Mouse (Mus musculus) liver, adult 2 months (tissue): ENCODE measurements around the gene Frem2. TPM values are rescaled to one million over a fixed set of nuclear protein-coding genes. Genes with fewer than 3 reads are reported as not detected.

Experiments
- DNase-seq: peaks from one replicate; pipeline ENCODE4 v3.0.0-alpha.2; 2011; ENCODE audit warnings: low read depth, low spot score; ENCODE audit errors: extremely low read depth
- H3K27ac ChIP-seq: fragments of 200-500 bp; replicated peaks from 2 replicates; pipeline ENCODE4 v1.5.1; 2012; ENCODE audit warnings: low read depth, mild to moderate bottlenecking, control low read depth, inconsistent platforms, low read length; ENCODE audit not compliant: insufficient read depth
- H3K27me3 ChIP-seq: fragments of 200-500 bp; 2 replicates; pipeline ENCODE4 v1.6.1; 2012; ENCODE audit warnings: mild to moderate bottlenecking, moderate library complexity, low read length, inconsistent platforms; ENCODE audit not compliant: control insufficient read depth, insufficient read depth
- H3K36me3 ChIP-seq: fragments of 200-500 bp; 2 replicates; pipeline ENCODE4 v1.6.1; 2012; ENCODE audit warnings: low read length, inconsistent platforms; ENCODE audit not compliant: control insufficient read depth, insufficient read depth
- H3K4me1 ChIP-seq: fragments of 200-500 bp; 2 replicates; pipeline ENCODE4 v1.6.1; 2011; ENCODE audit warnings: low read length; ENCODE audit not compliant: control insufficient read depth, insufficient read depth
- H3K4me3 ChIP-seq: fragments of 200-500 bp; 2 replicates; pipeline ENCODE4 v1.5.1; 2011; ENCODE audit warnings: low read depth, mild to moderate bottlenecking, control low read depth, low read length, moderate library complexity; ENCODE audit not compliant: insufficient read depth
- H3K79me2 ChIP-seq: fragments of 200-500 bp; 2 replicates; pipeline ENCODE4 v1.6.1; 2012; ENCODE audit warnings: inconsistent platforms, mild to moderate bottlenecking, low read length, moderate library complexity; ENCODE audit not compliant: control insufficient read depth, insufficient read depth
- H3K9ac ChIP-seq: fragments of 200-500 bp; 2 replicates; pipeline ENCODE4 v1.6.1; 2012; ENCODE audit warnings: low read depth, mild to moderate bottlenecking, control low read depth, inconsistent platforms, low read length
- CTCF ChIP-seq: fragments of 200-500 bp; IDR thresholded peaks from 2 replicates; pipeline ENCODE4 v1.5.1; 2011; ENCODE audit warnings: low read depth, low read length, control low read depth
- POLR2A ChIP-seq: fragments of 200-500 bp; IDR thresholded peaks from 2 replicates; pipeline ENCODE4 v1.6.1; 2011; ENCODE audit warnings: low read length, control low read depth; ENCODE audit not compliant: insufficient read depth; ENCODE audit errors: extremely low read depth
- WGBS: fragments of 180-500 bp; shearing (Covaris S2); methylation state at CpG from one replicate; pipeline ENCODE4 v1.1.7; 2018; 5-methylcytosine and 5-hydroxymethylcytosine counted together
- polyA plus RNA-seq: library from polyadenylated mRNA; depleted of rRNA; stranded (reverse); fragments of >200 nt; gene quantifications from 2 replicates; pipeline ENCODE4 v1.2.3, GENCODE M21; 2012
- total RNA-seq: library from RNA; depleted of rRNA; stranded (reverse); fragments of >200 nt; gene quantifications from 2 replicates; pipeline ENCODE4 v1.2.3, GENCODE M21; 2014

The Frem2 gene
- total and polyA plus RNA-seq, 2 experiments, result 0.02 to 0.09 TPM

DNA sequence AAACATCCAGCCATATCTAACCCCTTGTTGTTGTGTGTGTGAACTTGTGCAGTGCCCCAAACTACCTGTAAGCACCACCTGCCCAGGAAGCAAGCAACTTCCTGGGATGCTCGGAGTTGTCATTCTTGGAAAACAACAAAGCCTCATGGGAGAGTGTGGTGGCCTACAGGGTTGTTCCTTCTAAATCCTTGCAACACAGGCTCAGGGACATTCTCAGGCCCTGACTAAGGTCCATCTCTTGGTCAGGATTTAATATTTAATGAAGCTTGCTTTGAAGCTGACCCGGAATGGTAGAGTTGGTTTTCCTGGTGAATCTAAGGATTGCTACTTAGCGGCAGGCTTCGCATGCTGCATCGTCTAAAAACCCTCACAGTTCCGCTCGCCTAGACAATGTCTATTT is 65.1 kb downstream of the Frem2 start:
- WGBS, result 90% methylated on average over 7 of the region's 7 CpGs
- Histone ChIP-seq H3K36me3 (no peaks in the 10 kb centered on the region), H3K4me3 (no peak overlapping the region), H3K27ac (no peak overlapping the region), H3K27me3 (no peaks in the 10 kb centered on the region), H3K79me2 (no peaks in the 10 kb centered on the region), H3K9ac (no peak overlapping the region), H3K4me1 (no peaks in the 10 kb centered on the region)
- no peak for TF ChIP-seq CTCF
- no peak for TF ChIP-seq POLR2A
- DNase-seq, result no peak

DNA sequence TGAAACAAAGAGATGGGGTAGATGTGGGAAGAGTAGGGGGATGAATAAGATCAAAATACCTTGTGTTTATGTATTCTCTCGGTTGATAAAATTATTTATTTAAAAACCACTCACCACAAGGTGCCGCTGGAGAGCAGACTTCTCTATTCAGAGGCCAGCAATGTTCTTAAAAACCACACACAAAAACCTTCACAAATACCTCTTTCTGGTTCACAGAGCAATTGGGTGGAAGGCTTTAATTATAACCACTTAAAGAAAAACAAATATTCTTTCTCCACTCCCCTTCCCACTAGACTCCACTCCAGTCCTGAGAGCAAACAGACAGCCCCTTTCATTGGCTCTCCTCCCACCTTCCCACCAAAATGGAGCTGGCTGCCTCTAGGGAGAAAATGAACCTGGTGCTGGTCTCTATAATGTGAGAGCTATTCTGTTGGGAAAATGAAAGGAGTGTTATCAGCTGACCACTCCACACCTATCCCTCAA is 67.0 kb downstream of the Frem2 start:
- Histone ChIP-seq H3K36me3 (no peaks in the 10 kb centered on the region), H3K79me2 (no peaks in the 10 kb centered on the region), H3K9ac (no peak overlapping the region), H3K4me3 (no peak overlapping the region), H3K27me3 (no peaks in the 10 kb centered on the region), H3K4me1 (no peaks in the 10 kb centered on the region), H3K27ac (no peak overlapping the region)
- 0% methylated on average over 2 of the region's 2 CpGs for WGBS
- no peak for TF ChIP-seq POLR2A
- peak; percentile 34 for TF ChIP-seq CTCF
- DNase-seq, result peak; percentile 3

DNA sequence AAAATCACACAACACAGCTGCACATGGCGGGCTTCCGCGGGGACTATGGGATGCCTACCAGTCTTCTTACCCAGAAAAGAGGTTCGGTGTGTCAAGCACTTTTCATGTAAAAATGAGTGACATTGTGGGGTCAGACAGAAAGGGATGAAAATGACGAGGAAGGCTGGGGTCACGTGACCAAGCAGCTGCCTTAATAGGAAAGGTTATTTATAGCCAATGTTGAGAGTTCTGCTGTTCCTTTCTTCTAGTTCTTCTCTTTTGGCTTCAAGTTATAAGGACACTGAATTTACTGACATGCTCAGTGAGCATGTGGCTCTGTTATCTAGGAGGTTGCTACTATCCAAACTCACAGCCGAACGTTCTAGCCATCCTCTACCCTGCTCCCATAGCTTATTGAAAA is 73.9 kb downstream of the Frem2 start:
- H3K9ac ChIP-seq, result no peak overlapping the region
- no peak overlapping the region for H3K27ac ChIP-seq
- no peak for TF ChIP-seq CTCF
- no peak for TF ChIP-seq POLR2A
- no peaks in the 10 kb centered on the region for H3K27me3 ChIP-seq
- DNase-seq, result no peak
- H3K4me1 ChIP-seq, result no peaks in the 10 kb centered on the region
- H3K36me3 ChIP-seq, result no peaks in the 10 kb centered on the region
- H3K4me3 ChIP-seq, result no peak overlapping the region
- no peaks in the 10 kb centered on the region for H3K79me2 ChIP-seq
- WGBS, result 86% methylated on average over 8 of the region's 8 CpGs

GRCm38 (mm10) chr3:53580596-53581254 is 76.4 kb downstream of the Frem2 start:
- H3K36me3 ChIP-seq, result no peaks in the 10 kb centered on the region
- H3K79me2 ChIP-seq, result no peaks in the 10 kb centered on the region
- TF ChIP-seq POLR2A (no peak), CTCF (no peak)
- DNase-seq, result no peak
- no peaks in the 10 kb centered on the region for H3K4me1 ChIP-seq
- H3K27me3 ChIP-seq, result no peaks in the 10 kb centered on the region
- H3K9ac ChIP-seq, result no peak overlapping the region
- H3K4me3 ChIP-seq, result no peak overlapping the region
- 60% methylated on average over 5 of the region's 5 CpGs for WGBS
- H3K27ac ChIP-seq, result no peak overlapping the region

GRCm38 (mm10) chr3:53579121-53579704 is 77.9 kb downstream of the Frem2 start:
- Histone ChIP-seq H3K4me3 (no peak overlapping the region), H3K27me3 (no peaks in the 10 kb centered on the region), H3K36me3 (no peaks in the 10 kb centered on the region), H3K4me1 (no peaks in the 10 kb centered on the region), H3K9ac (no peak overlapping the region), H3K79me2 (no peaks in the 10 kb centered on the region), H3K27ac (no peak overlapping the region)
- WGBS, result 48% methylated on average over 10 of the region's 10 CpGs
- no peak for TF ChIP-seq POLR2A
- no peak for TF ChIP-seq CTCF
- no peak for DNase-seq
